Mouse (Mus musculus) 3134 (cell line): ENCODE data around the gene Ptprd.

ENCODE experiments used
- DNase-seq: peaks from one replicate; pipeline ENCODE4 v3.0.0-alpha.2; 2011; ENCODE audit warnings: low spot score; ENCODE audit not compliant: insufficient read length; ENCODE audit errors: extremely low read depth

Ptprd gene

DNA sequence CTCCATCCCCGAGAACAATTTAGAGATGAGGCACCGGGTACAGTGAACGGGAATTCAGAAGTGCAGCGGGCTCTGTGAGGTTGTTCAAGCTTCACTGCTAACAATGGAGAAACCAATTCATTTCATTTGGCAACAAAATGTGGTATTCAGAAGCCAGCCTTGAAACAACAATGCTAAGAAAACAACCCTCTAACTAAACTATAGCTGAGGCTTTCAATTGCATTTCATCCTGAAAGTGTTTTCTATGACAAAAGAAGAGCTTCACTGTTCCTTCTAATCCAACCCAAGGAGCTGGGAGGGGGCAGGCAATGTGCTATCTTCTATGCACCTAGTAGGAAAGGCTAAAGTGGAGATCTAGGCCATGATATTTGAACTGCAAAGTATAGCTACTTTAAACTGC, 2217.2 kb downstream of the Ptprd start:
- no peak for DNase-seq

DNA sequence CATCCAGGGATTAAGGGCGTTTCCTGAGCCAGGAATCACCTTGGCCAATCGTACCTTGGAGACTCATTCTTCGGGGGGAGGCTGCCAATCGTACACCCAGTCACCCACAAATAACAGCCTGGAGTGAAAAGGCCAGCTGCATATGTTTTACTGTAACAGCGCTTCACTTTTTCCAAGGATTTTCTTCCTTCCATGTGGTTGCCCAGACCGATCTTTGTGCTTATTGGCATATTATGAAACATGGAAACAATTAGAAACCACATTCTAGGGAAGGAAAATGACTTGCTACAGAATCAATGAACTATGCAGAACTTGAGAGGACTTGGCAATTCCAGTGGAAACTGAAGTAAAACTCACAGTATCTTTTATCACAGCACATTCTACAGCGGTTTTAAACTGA, 2218.7 kb downstream of the Ptprd start:
- DNase-seq = no peak

DNA sequence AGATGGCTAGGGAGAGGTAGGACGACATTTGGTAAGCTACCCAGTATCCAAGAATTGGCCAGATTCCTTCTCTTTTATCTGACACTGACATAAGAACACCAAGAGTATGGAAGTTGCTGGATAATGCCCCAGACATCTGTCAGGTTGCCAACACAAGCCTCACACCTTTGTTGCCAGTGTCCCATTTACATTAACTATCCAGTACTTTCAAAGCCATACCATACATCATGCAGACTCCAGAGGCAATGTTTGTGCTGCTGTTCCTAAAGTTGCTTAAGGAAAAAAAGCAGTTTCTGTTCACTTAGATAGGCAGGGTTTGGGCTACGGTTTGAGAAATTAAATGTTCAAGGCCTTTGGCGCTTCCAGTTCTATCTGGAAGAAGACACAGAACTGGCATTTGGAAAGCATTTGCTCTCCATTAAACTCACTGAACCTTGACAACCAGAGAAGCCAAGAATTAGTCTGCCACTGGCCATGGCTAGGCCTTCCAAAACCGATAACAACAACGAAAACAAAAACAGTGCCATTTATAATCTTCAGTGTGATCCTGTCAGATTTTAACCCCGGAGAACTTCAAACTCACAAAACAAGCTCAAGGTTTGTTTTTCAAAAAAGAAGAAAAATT, 2220.0 kb downstream of the Ptprd start:
- DNase-seq = no peak

DNA sequence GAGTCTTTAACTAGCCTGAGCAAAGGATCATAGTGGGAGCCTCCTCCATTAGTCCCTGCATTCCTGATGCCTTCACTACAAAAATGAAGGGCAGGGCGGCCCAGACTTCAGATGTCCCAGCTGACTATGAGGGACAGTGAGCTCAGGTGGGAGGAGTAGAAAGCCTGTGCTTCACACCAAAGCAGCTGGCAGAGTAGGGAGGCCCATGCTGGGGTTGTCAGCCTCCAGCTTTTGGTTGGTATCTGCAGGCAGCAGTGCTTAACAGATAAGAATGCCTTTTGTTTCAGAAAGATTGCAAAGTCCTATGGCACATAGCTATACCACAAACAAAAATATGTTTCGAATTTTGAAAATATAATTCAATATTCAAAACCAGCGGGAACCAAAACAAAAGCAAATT, 2237.0 kb downstream of the Ptprd start:
- no peak for DNase-seq

DNA sequence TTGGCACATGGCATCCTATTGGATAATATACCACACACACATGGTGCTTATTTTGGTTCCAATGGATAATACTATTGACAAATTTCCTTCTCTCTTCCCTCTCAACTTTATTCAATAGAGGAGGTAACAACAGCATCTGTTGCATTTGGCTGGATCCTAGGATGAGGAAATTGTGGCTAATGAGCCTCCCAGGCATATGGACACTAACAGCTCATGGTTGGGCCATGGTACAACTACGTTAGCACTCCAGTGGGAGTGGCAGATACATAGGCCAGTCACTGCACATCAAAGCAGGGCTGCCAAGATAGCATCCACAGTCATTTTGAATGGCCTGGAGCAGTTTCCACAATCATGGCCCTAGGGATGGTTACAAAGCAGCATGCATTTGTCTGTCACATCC, 2238.4 kb downstream of the Ptprd start:
- DNase-seq = no peak

DNA sequence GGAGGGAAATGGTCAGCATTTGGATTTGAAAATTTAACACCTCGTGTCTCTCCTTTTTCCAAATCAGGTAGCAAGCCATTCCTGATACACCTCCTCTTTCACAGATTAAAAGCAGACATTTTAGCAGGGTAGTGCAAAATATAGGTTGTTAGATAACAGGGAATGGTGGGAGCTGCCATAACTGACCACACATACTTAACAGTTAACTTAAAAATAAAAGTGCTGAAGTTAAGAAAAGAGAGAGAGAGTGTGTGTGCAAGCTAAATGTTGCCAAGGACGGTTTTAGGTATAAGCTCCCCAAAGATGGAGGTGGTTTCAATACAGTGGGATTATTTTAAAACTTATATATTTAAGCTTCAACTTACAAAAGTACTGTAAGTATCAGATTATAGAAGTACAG, 2241.8 kb downstream of the Ptprd start:
- DNase-seq = no peak

DNA sequence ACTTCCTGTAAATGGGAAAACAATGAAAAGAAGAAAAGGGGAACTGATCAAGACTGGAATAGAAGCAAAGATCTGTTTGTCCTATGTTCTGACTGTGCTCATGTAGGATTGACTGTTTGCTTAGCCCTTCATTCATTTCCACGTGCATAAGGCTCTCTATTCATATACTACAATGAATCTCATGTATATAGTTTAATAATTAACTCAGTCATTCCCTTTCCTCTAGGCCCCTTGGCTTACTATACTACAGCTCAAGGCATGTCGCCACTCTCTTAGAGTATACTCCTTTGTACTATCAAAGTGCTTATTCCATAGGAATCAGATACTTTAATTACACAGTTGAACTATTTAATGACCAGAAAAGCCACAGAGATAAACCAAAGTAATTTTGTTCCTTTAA, 2243.1 kb downstream of the Ptprd start:
- DNase-seq = no peak

DNA sequence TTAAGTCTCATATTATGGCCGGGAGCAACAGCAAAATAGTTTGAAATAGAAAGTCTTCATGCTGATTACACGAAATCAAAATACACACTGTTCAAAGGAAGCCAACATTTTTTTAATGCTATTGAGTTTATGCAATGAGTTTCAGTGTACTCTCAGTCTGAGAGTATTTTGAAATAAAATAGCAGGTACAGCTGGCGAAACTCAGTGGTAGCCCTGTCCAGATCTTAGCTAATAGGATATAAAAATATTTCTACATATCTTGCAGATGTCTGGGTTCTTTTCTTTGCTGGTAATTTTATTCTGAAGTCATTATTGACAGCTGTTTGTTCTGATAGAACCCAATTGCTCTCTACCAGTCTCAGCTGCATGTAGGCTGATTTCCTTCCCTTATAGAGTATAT, 2246.0 kb downstream of the Ptprd start:
- no peak for DNase-seq

DNA sequence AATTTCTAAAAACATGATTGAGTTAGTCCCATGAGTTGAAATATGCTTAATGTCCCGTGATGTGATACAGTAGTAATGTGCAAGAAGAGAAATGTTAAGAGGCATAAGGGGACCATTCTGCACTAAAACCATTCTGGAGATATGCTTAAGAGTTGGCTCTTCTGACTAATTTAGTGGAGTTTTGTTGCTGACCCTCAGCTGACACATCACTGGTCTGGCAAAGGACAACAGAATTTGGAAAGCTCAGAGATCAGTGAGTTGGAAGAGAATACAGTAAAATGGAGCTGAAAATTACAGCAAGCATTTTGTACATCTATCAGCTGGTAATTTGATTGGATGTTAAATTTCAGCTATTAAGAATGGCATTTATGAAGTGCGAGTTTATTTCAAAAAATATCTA, 2248.8 kb downstream of the Ptprd start:
- DNase-seq = no peak

DNA sequence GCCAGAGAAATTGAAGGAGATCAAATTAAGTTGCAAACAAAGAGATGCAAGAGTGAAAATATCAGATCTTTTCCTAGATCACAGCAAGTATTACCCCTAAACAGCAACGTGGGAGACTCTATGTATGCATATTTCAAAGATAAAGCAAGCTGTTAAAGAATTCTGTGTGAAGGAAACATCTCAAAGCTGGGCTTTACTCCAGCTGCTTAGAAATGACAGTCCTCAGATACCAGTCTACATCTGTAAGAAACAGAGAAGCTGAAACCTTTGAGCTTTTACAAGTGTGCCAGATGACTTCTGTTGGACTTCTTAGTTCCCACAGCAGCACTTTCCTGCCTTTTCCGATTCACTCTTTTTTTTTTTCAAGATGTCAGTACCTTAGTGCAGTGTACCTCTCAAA, 2249.9 kb downstream of the Ptprd start:
- DNase-seq = no peak

DNA sequence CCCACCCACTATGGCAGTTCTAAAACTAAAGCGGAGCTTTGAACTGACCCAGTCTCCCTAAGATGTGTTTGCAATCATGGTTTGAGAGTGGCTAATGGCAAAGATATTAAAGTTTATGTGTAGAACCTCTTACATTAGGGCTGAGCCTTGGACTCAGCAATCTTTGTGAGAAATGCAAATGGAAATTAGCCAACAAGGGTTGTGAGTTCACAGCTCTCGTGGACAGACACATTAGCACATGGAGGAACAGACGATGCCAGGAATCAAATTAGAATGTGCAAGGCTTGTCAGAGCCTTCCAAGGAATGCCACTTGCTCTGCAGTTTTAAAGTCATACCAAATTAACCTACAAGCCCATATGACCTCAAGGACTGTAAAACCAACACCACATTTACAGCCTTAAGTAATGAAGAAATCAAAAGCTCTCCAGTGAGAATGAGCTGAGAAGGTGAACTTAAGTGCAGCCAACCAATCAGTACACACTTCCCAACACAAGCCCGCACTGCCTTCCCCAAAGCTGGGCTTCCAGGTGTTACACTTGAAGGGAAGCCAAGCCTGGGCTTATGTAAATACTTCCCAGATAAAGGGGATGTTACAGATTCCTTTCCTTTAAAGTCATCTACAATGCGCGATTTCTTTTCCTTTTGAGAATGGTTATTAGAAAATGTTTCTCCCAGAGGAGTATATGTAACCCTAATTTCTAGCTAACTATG, 2258.3 kb downstream of the Ptprd start:
- DNase-seq = no peak

DNA sequence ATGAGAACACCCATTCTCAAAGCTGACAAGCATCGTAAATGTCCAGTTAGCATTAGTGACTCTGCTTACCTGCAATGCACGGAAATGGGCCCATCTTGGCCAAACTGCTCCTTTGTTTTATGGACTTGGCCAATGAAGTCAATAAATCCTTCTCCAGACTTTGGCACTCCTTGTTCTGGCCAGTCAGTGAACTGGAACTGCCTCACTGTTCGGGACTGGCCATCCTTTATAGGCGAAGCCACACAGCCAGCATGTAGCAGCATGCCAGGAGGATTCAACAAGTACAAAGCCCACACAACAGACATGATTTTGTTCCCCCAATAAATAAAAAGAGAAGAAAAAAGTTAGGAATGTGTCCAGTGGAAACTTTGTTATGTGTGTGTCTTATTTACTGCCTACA, 2261.2 kb downstream of the Ptprd start:
- DNase-seq = no peak

DNA sequence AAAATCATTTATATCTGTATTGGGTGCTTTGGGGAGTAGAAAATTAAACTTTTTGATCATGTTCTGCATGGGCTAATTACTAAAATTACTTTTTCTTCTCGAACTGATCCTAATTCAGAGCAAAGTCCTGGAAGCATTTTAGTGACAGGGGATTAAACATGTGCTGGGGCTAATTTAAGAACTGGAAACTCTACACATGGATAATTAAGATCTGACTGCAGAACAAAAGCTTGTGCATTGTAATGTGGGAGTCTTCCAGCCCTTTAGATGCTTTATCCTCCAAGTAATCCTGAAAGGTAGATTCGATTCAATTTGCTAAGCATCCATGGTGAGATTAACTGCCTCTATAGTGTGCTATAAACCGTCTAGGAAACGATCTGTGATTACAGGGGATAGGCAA, 2316.9 kb downstream of the Ptprd start:
- no peak for DNase-seq
